Mouse (Mus musculus) megakaryocyte, adult 5-6 weeks (primary cell): Measurements from ENCODE around the gene St6galnac1. TPM values are rescaled to one million over a fixed set of nuclear protein-coding genes. Genes with fewer than 3 reads are reported as not detected.
A peak's percentile ranks its signal among the peaks of the same experiment; 100 is the strongest.
"Not testable (repeated sequence)": the region's sequence is repeated elsewhere in the genome, so short reads cannot be mapped to it uniquely, and the experiment has no call there.

ENCODE experiments used
- ATAC-seq: 2 replicates; pipeline ENCODE4 v1.8.0; 2016; ENCODE audit warnings: mild to moderate bottlenecking, inconsistent platforms; ENCODE audit not compliant: poor library complexity, severe bottlenecking
- total RNA-seq, 2 experiments: library from RNA; stranded (forward) in 1 of 2; stranded (reverse) in 1 of 2; fragments of 153-499, 151-499 nt in 1 of 2; fragments of 221-1000, 200-1000 nt in 1 of 2; gene quantifications; 2 replicates each; pipeline versions ENCODE4 v1.2.3 to v1.2.4; 2015 to 2017

Gene St6galnac1
- total RNA-seq, 2 experiments from 2014 or later: not detected

- peak; percentile 58; the same call in 1 of the 2 replicates for ATAC-seq
Measured at GRCm38 (mm10) chr11:116807938-116808606, 32.8 kb upstream of the St6galnac1 start.

GRCm38 (mm10) chr11:116807526-116807925 is 32.2 kb upstream of the St6galnac1 start:
- no peak for ATAC-seq

GRCm38 (mm10) chr11:116807116-116807515 is 31.8 kb upstream of the St6galnac1 start:
- no peak for ATAC-seq

GRCm38 (mm10) chr11:116806136-116807071 is 31.1 kb upstream of the St6galnac1 start:
- ATAC-seq: no peak

GRCm38 (mm10) chr11:116802709-116803108 is 27.4 kb upstream of the St6galnac1 start:
- no peak for ATAC-seq

- no peak for ATAC-seq
Measured at GRCm38 (mm10) chr11:116801106-116801505, 25.8 kb upstream of the St6galnac1 start.

GRCm38 (mm10) chr11:116799364-116799763 is 24.1 kb upstream of the St6galnac1 start:
- ATAC-seq: no peak

- no peak for ATAC-seq
Measured at GRCm38 (mm10) chr11:116784221-116784620, 8.9 kb upstream of the St6galnac1 start.

GRCm38 (mm10) chr11:116782737-116783145 is 7.4 kb upstream of the St6galnac1 start:
- peak; percentile 99 for ATAC-seq

- no peak for ATAC-seq
Measured at GRCm38 (mm10) chr11:116773205-116773604, 2.1 kb downstream of the St6galnac1 start.

- no peak for ATAC-seq
Measured at GRCm38 (mm10) chr11:116769873-116770272, 5.4 kb downstream of the St6galnac1 start.

GRCm38 (mm10) chr11:116764946-116765345 is 10.4 kb downstream of the St6galnac1 start:
- no peak for ATAC-seq

GRCm38 (mm10) chr11:116764346-116764745 is 11.0 kb downstream of the St6galnac1 start:
- no peak for ATAC-seq

GRCm38 (mm10) chr11:116755191-116755590 is 20.1 kb downstream of the St6galnac1 start:
- no peak for ATAC-seq

GRCm38 (mm10) chr11:116753674-116754470 is 21.4 kb downstream of the St6galnac1 start:
- no peak for ATAC-seq

- ATAC-seq: no peak
Measured at GRCm38 (mm10) chr11:116749733-116750132, 25.6 kb downstream of the St6galnac1 start.

- ATAC-seq: not testable (repeated sequence)
Measured at GRCm38 (mm10) chr11:116748692-116749091, 26.6 kb downstream of the St6galnac1 start.

- ATAC-seq: not testable (repeated sequence)
Measured at GRCm38 (mm10) chr11:116746822-116747221, 28.5 kb downstream of the St6galnac1 start.

- not testable (repeated sequence) for ATAC-seq
Measured at GRCm38 (mm10) chr11:116745457-116745856, 29.9 kb downstream of the St6galnac1 start.

GRCm38 (mm10) chr11:116738411-116738810 is 36.9 kb downstream of the St6galnac1 start:
- ATAC-seq: no peak

- ATAC-seq: no peak
Measured at GRCm38 (mm10) chr11:116732536-116732935, 42.8 kb downstream of the St6galnac1 start.
